Mouse (Mus musculus) naive thymus-derived CD4-positive, alpha-beta T cell, adult 2 months (primary cell): ENCODE data around the gene Psmc3.

ENCODE experiments used
- DNase-seq: peaks from one replicate; pipeline ENCODE4 v3.0.0-alpha.2; 2011; ENCODE audit warnings: low read depth

Gene Psmc3

GRCm38 (mm10) chr2:91113334-91113733 is 59.5 kb downstream of the Psmc3 start:
- DNase-seq: no peak

DNA sequence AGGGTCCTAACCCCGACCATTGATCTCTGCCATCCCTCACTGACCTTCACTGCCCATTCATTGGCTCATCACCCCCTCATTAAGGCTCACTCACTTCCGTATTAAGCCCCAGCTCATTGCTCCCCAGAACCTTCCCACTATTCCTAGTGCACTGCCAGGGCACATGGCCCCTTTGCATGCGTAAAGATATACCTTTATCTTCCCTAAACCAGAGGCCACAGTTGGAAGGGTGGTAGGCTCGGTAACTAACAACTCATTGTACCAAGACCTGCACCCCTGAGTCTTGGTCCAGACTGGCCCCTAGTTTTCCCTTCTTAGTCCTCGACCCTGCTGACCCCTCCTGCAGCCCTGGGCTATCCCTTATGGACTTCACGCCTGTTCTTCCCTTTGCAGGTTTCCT is 60.0 kb downstream of the Psmc3 start:
- no peak for DNase-seq

- DNase-seq: peak; percentile 57
Measured at GRCm38 (mm10) chr2:91114781-91115577, 61.2 kb downstream of the Psmc3 start.

GRCm38 (mm10) chr2:91115578-91115970 is 61.8 kb downstream of the Psmc3 start:
- DNase-seq: no peak
